Mouse (Mus musculus): ENCODE results near the gene Ablim2. TPM values are rescaled to one million over a fixed set of nuclear protein-coding genes. Genes with fewer than 3 reads are reported as not detected.

Ablim2 gene
- polyA plus RNA-seq, 1 experiment from 2014 or later = 1.3 TPM

GRCm38 (mm10) chr5:35804685-35805084 is 47.0 kb downstream of the Ablim2 start:
- no peaks in the 10 kb centered on the region for H3K9me3 ChIP-seq
- no peak overlapping the region for H3K4me2 ChIP-seq
- no peak for ATAC-seq (ENCODE audit: low FRiP score)
- H3K27me3 ChIP-seq = peaks cover 12% of the 10 kb centered on the region; the same call in 1 of the 2 replicates
- H3K9ac ChIP-seq = no peak overlapping the region
- no peaks in the 10 kb centered on the region for H3K4me1 ChIP-seq
- no peaks in the 10 kb centered on the region for H3K36me3 ChIP-seq (replicated peaks)
- 92% methylated on average over 4 of the region's 4 CpGs for WGBS
- H3K4me3 ChIP-seq (replicated peaks) = no peak overlapping the region
- no peak overlapping the region for H3K27ac ChIP-seq

- Histone ChIP-seq H3K27ac (no peak overlapping the region), H3K4me1 (no peaks in the 10 kb centered on the region), H3K27me3 (peaks cover 9% of the 10 kb centered on the region; the same call in 1 of the 2 replicates), H3K9ac (no peak overlapping the region), H3K4me3 (replicated peaks) (no peak overlapping the region), H3K9me3 (no peaks in the 10 kb centered on the region), H3K4me2 (no peak overlapping the region), H3K36me3 (replicated peaks) (no peaks in the 10 kb centered on the region)
- ATAC-seq (ENCODE audit: low FRiP score) = no peak
- WGBS = 81% methylated on average over 3 of the region's 3 CpGs
Measured at GRCm38 (mm10) chr5:35805209-35805608, 47.5 kb downstream of the Ablim2 start.

- peaks cover 11% of the 10 kb centered on the region; the same call in 1 of the 2 replicates for H3K27me3 ChIP-seq
- no peak for ATAC-seq (ENCODE audit: low FRiP score)
- WGBS = 88% methylated on average over 8 of the region's 8 CpGs
- no peak overlapping the region for H3K4me3 ChIP-seq (replicated peaks)
- no peak overlapping the region for H3K27ac ChIP-seq
- no peak overlapping the region for H3K9ac ChIP-seq
- H3K9me3 ChIP-seq = no peaks in the 10 kb centered on the region
- no peak overlapping the region for H3K4me2 ChIP-seq
- H3K36me3 ChIP-seq (replicated peaks) = no peaks in the 10 kb centered on the region
- 0 out of 2 replicates have a peak, but pooled peaks cover 2% of the 10 kb centered on the region for H3K4me1 ChIP-seq
Measured at GRCm38 (mm10) chr5:35807018-35807417, 49.3 kb downstream of the Ablim2 start.

GRCm38 (mm10) chr5:35810526-35810925 is 52.8 kb downstream of the Ablim2 start:
- Histone ChIP-seq H3K4me2 (no peak overlapping the region), H3K4me3 (replicated peaks) (no peak overlapping the region), H3K9ac (no peak overlapping the region), H3K9me3 (no peaks in the 10 kb centered on the region), H3K4me1 (peaks cover 23% of the 10 kb centered on the region), H3K27me3 (0 out of 2 replicates have a peak, but pooled peaks cover 3% of the 10 kb centered on the region), H3K27ac (no peak overlapping the region), H3K36me3 (replicated peaks) (no peaks in the 10 kb centered on the region)
- WGBS = 64% methylated on average over 3 of the region's 3 CpGs
- no peak for ATAC-seq (ENCODE audit: low FRiP score)

- H3K9ac ChIP-seq = no peak overlapping the region
- H3K36me3 ChIP-seq (replicated peaks) = no peaks in the 10 kb centered on the region
- no peak overlapping the region for H3K27ac ChIP-seq
- ATAC-seq (ENCODE audit: low FRiP score) = no peak
- WGBS = 87% methylated on average over 13 of the region's 13 CpGs
- peaks cover 23% of the 10 kb centered on the region for H3K4me1 ChIP-seq
- no peaks in the 10 kb centered on the region for H3K9me3 ChIP-seq
- H3K4me2 ChIP-seq = no peak overlapping the region
- no peak overlapping the region for H3K4me3 ChIP-seq (replicated peaks)
- H3K27me3 ChIP-seq = 0 out of 2 replicates have a peak, but pooled peaks cover 3% of the 10 kb centered on the region
Measured at GRCm38 (mm10) chr5:35811639-35812295, 54.1 kb downstream of the Ablim2 start.

- no peak overlapping the region for H3K4me3 ChIP-seq (replicated peaks)
- peaks cover 23% of the 10 kb centered on the region for H3K4me1 ChIP-seq
- H3K9ac ChIP-seq = no peak overlapping the region
- ATAC-seq (ENCODE audit: low FRiP score) = no peak
- 0 out of 2 replicates have a peak, but pooled peaks cover 3% of the 10 kb centered on the region for H3K27me3 ChIP-seq
- H3K27ac ChIP-seq = no peak overlapping the region
- 63% methylated on average over 15 of the region's 15 CpGs for WGBS
- no peak overlapping the region for H3K4me2 ChIP-seq
- no peaks in the 10 kb centered on the region for H3K9me3 ChIP-seq
- no peaks in the 10 kb centered on the region for H3K36me3 ChIP-seq (replicated peaks)
Measured at GRCm38 (mm10) chr5:35814334-35814941, 56.8 kb downstream of the Ablim2 start.

- no peaks in the 10 kb centered on the region for H3K36me3 ChIP-seq (replicated peaks)
- no peak for ATAC-seq (ENCODE audit: low FRiP score)
- H3K4me2 ChIP-seq = no peak overlapping the region
- H3K4me1 ChIP-seq = peaks cover 23% of the 10 kb centered on the region
- H3K9me3 ChIP-seq = no peaks in the 10 kb centered on the region
- H3K9ac ChIP-seq = no peak overlapping the region
- H3K27me3 ChIP-seq = 0 out of 2 replicates have a peak, but pooled peaks cover 3% of the 10 kb centered on the region
- H3K27ac ChIP-seq = no peak overlapping the region
- 37% methylated on average over 2 of the region's 2 CpGs for WGBS
- H3K4me3 ChIP-seq (replicated peaks) = no peak overlapping the region
Measured at GRCm38 (mm10) chr5:35815051-35815450, 57.4 kb downstream of the Ablim2 start.

GRCm38 (mm10) chr5:35817266-35817665 is 59.6 kb downstream of the Ablim2 start:
- H3K27ac ChIP-seq = no peak overlapping the region
- H3K4me2 ChIP-seq = no peak overlapping the region
- no peaks in the 10 kb centered on the region for H3K27me3 ChIP-seq
- H3K4me1 ChIP-seq = peaks cover 21% of the 10 kb centered on the region
- H3K36me3 ChIP-seq (replicated peaks) = no peaks in the 10 kb centered on the region
- WGBS = 80% methylated on average over 3 of the region's 5 CpGs
- H3K9ac ChIP-seq = no peak overlapping the region
- no peaks in the 10 kb centered on the region for H3K9me3 ChIP-seq
- no peak overlapping the region for H3K4me3 ChIP-seq (replicated peaks)
- ATAC-seq (ENCODE audit: low FRiP score) = no peak

GRCm38 (mm10) chr5:35817882-35818281 is 60.2 kb downstream of the Ablim2 start:
- 84% methylated on average over 3 of the region's 3 CpGs for WGBS
- H3K36me3 ChIP-seq (replicated peaks) = no peaks in the 10 kb centered on the region

GRCm38 (mm10) chr5:35822721-35823120 is 65.0 kb downstream of the Ablim2 start:
- Histone ChIP-seq H3K27me3 (no peaks in the 10 kb centered on the region), H3K27ac (no peak overlapping the region), H3K4me3 (replicated peaks) (no peak overlapping the region), H3K36me3 (replicated peaks) (no peaks in the 10 kb centered on the region), H3K4me1 (peaks cover 8% of the 10 kb centered on the region; the same call in 1 of the 2 replicates), H3K9me3 (no peaks in the 10 kb centered on the region), H3K4me2 (no peak overlapping the region), H3K9ac (no peak overlapping the region)
- no peak for ATAC-seq (ENCODE audit: low FRiP score)
- WGBS = 85% methylated on average over 5 of the region's 5 CpGs

More at GRCm38 (mm10) chr5:35817882-35818281, 60.2 kb downstream of the Ablim2 start:
- Histone ChIP-seq H3K9me3 (no peaks in the 10 kb centered on the region), H3K4me3 (replicated peaks) (no peak overlapping the region), H3K4me2 (no peak overlapping the region), H3K27me3 (no peaks in the 10 kb centered on the region), H3K27ac (no peak overlapping the region), H3K4me1 (peaks cover 21% of the 10 kb centered on the region), H3K9ac (no peak overlapping the region)
- no peak for ATAC-seq (ENCODE audit: low FRiP score)

- H3K4me1 ChIP-seq = peaks cover 8% of the 10 kb centered on the region; the same call in 1 of the 2 replicates
- no peaks in the 10 kb centered on the region for H3K36me3 ChIP-seq (replicated peaks)
- 77% methylated on average over 5 of the region's 5 CpGs for WGBS
- ATAC-seq (ENCODE audit: low FRiP score) = no peak
- no peaks in the 10 kb centered on the region for H3K27me3 ChIP-seq
- H3K9ac ChIP-seq = no peak overlapping the region
- H3K9me3 ChIP-seq = no peaks in the 10 kb centered on the region
- no peak overlapping the region for H3K4me3 ChIP-seq (replicated peaks)
- no peak overlapping the region for H3K4me2 ChIP-seq
- H3K27ac ChIP-seq = no peak overlapping the region
Measured at GRCm38 (mm10) chr5:35826465-35826864, 68.8 kb downstream of the Ablim2 start.

- ATAC-seq (ENCODE audit: low FRiP score) = no peak
- no peaks in the 10 kb centered on the region for H3K9me3 ChIP-seq
- 61% methylated on average over 14 of the region's 14 CpGs for WGBS
- no peak overlapping the region for H3K4me3 ChIP-seq (replicated peaks)
- no peaks in the 10 kb centered on the region for H3K27me3 ChIP-seq
- no peak overlapping the region for H3K27ac ChIP-seq
- peaks cover 8% of the 10 kb centered on the region; the same call in 1 of the 2 replicates for H3K4me1 ChIP-seq
- H3K9ac ChIP-seq = no peak overlapping the region
- no peaks in the 10 kb centered on the region for H3K36me3 ChIP-seq (replicated peaks)
- no peak overlapping the region for H3K4me2 ChIP-seq
Measured at GRCm38 (mm10) chr5:35827075-35827474, 69.4 kb downstream of the Ablim2 start.

All from forebrain, embryonic 12.5 days (tissue).